ENCODE assay signal across 10 mouse cellular contexts in the genomic region with DNA sequence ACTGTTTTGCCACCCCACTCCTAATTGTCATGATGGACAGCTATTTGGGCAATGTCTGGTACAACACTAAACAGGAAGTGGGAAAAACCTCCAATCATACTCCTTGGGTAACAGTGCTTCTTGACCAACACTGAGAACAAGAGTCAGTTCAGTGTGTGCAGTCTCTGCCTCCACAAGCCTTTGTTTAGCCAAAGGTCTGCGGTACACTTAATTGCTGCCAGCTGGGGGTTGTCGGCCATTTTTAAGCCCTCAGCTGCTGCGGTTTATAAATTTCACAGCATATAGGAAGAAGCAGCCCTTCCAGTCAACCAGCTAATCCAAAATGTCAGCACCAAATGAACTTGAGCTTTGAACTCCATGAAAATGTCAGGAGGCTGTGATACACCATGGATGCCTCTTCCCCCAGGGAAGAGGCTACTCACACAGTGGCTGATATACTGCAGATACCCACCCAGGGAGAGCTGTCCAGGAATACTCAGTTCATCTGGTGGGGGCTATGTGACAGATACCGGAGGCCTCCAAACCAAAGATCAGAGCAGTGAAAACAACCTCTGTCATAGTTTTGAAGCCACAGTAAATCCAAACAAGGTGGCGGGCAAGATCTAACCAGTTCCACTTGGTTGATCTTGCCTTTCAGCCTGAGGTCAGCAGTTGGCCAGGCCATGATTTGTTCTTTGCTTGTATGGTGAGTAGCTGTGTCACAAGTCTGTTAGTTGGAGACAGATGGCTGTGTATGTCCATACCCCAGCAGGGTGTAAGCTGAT.
DNase-seq lines count a peak whose midpoint lies in the region; ATAC-seq and TF ChIP-seq lines count a peak whose summit lies in the region.
"Had no signal": no experiment of that assay in that cellular context is flagged by ENCODE, and none has a peak within 500 bp of the region (broad histone marks: within the 10 kb centered on the region; RNA-seq: fewer than 3 reads in every experiment).

No protein-coding gene starts in this region.

- no peak for TF ChIP-seq POLR2A in bone marrow, adult 2 months (IDR thresholded peaks at IDR 0.05; ENCODE audit: borderline replicate concordance, control insufficient read depth, low read depth, low read length)

- H3K9me3 ChIP-seq in heart, embryonic 12.5 days (replicated peaks), result no peaks in the 10 kb centered on the region
- H3K9me3 ChIP-seq in liver, embryonic 15.5 days (replicated peaks), result no peaks in the 10 kb centered on the region

- ATAC-seq in heart, embryonic 12.5 days (ENCODE audit: insufficient number of reproducible peaks, low FRiP score), result no peak
- 0 out of 2 replicates have a peak, but pooled peaks have one; percentile 11 for ATAC-seq in liver, embryonic 15.5 days (ENCODE audit: insufficient read depth)

- intact Hi-C loops in heart, postnatal 36 days (cut with DNase I), result no loop called here
- intact Hi-C loops in left cerebral cortex, postnatal 4 days (cut with DNase I), result no loop called here

- no peak for DNase-seq in heart, postnatal 36 days
- peak; percentile 64 for DNase-seq in kidney, adult 18-20 months
- DNase-seq in adrenal gland, postnatal 36 days, result no peak
- no peak for DNase-seq in left cerebral cortex, postnatal 4 days
- DNase-seq in thymus, postnatal 14 days, result no peak
- DNase-seq: B cell, adult 2 months; lung, postnatal 14 days had no signal

- H3K36me3 ChIP-seq in heart, embryonic 12.5 days, result no peaks in the 10 kb centered on the region
- no peaks in the 10 kb centered on the region for H3K36me3 ChIP-seq in liver, embryonic 15.5 days (replicated peaks)

- TF ChIP-seq CTCF in bone marrow, adult 2 months (IDR thresholded peaks at IDR 0.05; ENCODE audit: control insufficient read depth, insufficient read depth, low read length), result no peak

- H3K4me2 ChIP-seq in heart, embryonic 12.5 days, result no peak overlapping the region
- H3K4me2 ChIP-seq in liver, embryonic 15.5 days, result no peak overlapping the region

- H3K9ac ChIP-seq in heart, embryonic 12.5 days, result no peak overlapping the region
- no peak overlapping the region for H3K9ac ChIP-seq in liver, embryonic 15.5 days

- WGBS in heart, embryonic 12.5 days, result 64% methylated on average over 5 of the region's 5 CpGs
- WGBS in bone marrow, adult 2 months, result 67% methylated on average over 5 of the region's 5 CpGs
- 83% methylated on average over 5 of the region's 5 CpGs for WGBS in liver, embryonic 15.5 days (ENCODE audit: insufficient replicate concordance)

- peaks cover 45% of the 10 kb centered on the region for H3K4me1 ChIP-seq in heart, embryonic 12.5 days (replicated peaks)
- H3K4me1 ChIP-seq in bone marrow, adult 2 months (ENCODE audit: control insufficient read depth, insufficient read depth, low read length), result peaks cover 4% of the 10 kb centered on the region
- peaks cover 17% of the 10 kb centered on the region for H3K4me1 ChIP-seq in liver, embryonic 15.5 days (replicated peaks)

- no peaks in the 10 kb centered on the region for H3K27me3 ChIP-seq in heart, embryonic 12.5 days (replicated peaks)
- H3K27me3 ChIP-seq in liver, embryonic 15.5 days, result no peaks in the 10 kb centered on the region

- H3K27ac ChIP-seq in heart, embryonic 12.5 days (ENCODE audit: poor library complexity, severe bottlenecking), result peak overlapping the region; percentile 28
- H3K27ac ChIP-seq in bone marrow, adult 2 months (ENCODE audit: control insufficient read depth, insufficient read depth, low read depth, low read length, poor library complexity), result peak overlapping the region; percentile 50; the same call in 1 of the 2 replicates
- no peak overlapping the region for H3K27ac ChIP-seq in liver, embryonic 15.5 days (replicated peaks)

- H3K4me3 ChIP-seq in heart, embryonic 12.5 days, result no peak overlapping the region
- H3K4me3 ChIP-seq in bone marrow, adult 2 months (replicated peaks; ENCODE audit: control insufficient read depth, low read depth, low read length), result no peak overlapping the region
- no peak overlapping the region for H3K4me3 ChIP-seq in liver, embryonic 15.5 days (replicated peaks)
